Mouse (Mus musculus): ENCODE data around the gene Gm49425.

- no peak for TF ChIP-seq CTCF (IDR thresholded peaks at IDR 0.05; ENCODE audit: low read depth)
- TF ChIP-seq EP300 (IDR thresholded peaks at IDR 0.05; ENCODE audit: low read depth), result no peak
Measured at GRCm38 (mm10) chr15:101508247-101508646, 8.8 kb downstream of the Gm49425 start.
